Mouse (Mus musculus): ENCODE results near the gene Gm21992. TPM values are rescaled to one million over a fixed set of nuclear protein-coding genes. Genes with fewer than 3 reads are reported as not detected.

Gene Gm21992
- total RNA-seq, 1 experiment, result 40.0 TPM

DNA sequence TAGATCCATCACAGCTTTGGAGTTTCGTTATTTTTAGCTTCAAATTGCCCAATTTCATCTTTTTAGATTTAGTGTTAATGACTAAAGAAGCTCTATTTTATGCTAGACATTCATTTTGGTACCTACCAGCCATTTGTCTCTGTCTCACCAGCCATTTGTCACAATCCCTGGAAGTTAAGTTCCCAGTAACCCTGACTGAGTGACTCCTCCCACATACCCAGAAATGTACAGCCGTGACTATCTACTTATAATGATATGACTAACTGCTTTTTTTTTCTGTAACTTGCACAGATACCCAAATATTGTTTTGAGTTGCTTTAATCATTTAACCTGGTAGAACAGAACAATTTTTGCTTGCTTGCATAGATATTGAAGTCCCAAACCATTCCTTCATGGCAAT, 34.4 kb upstream of the Gm21992 start:
- Histone ChIP-seq H3K9me3 (ENCODE audit: control insufficient read depth, insufficient read depth, low read depth, low read length) (no peaks in the 10 kb centered on the region), H3K36me3 (ENCODE audit: control insufficient read depth, insufficient read depth, low read length, poor library complexity, severe bottlenecking) (no peaks in the 10 kb centered on the region), H3K4me3 (ENCODE audit: insufficient read depth in 1 of 2, low read depth in 1 of 2, low read length in 2 of 2, poor library complexity in 1 of 2, severe bottlenecking in 1 of 2) (no peak overlapping the region), H3K27ac (ENCODE audit: insufficient read depth, low read depth, low read length, poor library complexity, severe bottlenecking) (no peak overlapping the region), H3K4me1 (ENCODE audit: control insufficient read depth in 2 of 2, insufficient read depth in 2 of 2, low read length in 2 of 2, poor library complexity in 1 of 2) (peaks cover 3 to 11% of the 10 kb centered on the region in 2 experiments; a peak in 3 of 4 replicates), H3K9ac (ENCODE audit: insufficient read depth, low read depth, low read length, poor library complexity, severe bottlenecking) (no peak overlapping the region)
- TF ChIP-seq ZNF384 (IDR thresholded peaks at IDR 0.05; ENCODE audit: low read depth, low read length) (no peak), MAFK (IDR thresholded peaks at IDR 0.05; ENCODE audit: insufficient read depth, low read depth, low read length) (no peak), CHD2 (IDR thresholded peaks at IDR 0.05; ENCODE audit: low read depth, low read length) (no peak), ZC3H11A (IDR thresholded peaks at IDR 0.05; ENCODE audit: borderline replicate concordance, low read depth, low read length) (no peak), HCFC1 (IDR thresholded peaks at IDR 0.05; ENCODE audit: borderline replicate concordance, insufficient read depth, low read length) (no peak)
- in situ Hi-C loops (cut with MboI; ENCODE audit: low sequenced_read_pairs in 2 of 2, unreplicated experiment in 2 of 2), result no loop called here
- DNase-seq (ENCODE audit: low read depth, low spot score), result no peak

DNA sequence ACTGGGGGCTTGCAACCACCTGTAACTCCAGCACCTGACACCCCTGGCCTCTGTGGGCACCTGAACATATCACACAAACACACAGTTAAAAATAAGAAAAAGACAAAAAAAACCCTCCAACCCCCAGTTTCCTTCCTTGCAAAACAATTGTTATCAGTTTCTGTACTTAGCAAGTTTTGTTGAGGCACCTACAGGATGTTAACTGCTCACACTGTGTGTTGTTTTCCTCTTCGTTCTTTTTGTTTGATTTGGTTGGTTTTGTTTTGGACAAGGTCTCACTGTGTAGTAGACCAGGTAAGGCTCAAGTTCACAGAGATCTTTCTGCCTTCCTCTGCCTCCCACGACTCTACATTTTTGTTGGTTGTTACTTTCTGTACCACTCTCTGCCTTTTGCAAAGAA, 31.2 kb upstream of the Gm21992 start:
- Histone ChIP-seq H3K27ac (ENCODE audit: insufficient read depth, low read depth, low read length, poor library complexity, severe bottlenecking) (no peak overlapping the region), H3K9ac (ENCODE audit: insufficient read depth, low read depth, low read length, poor library complexity, severe bottlenecking) (no peak overlapping the region), H3K9me3 (ENCODE audit: control insufficient read depth, insufficient read depth, low read depth, low read length) (no peaks in the 10 kb centered on the region), H3K4me1 (ENCODE audit: control insufficient read depth in 2 of 2, insufficient read depth in 2 of 2, low read length in 2 of 2, poor library complexity in 1 of 2) (peaks cover 0 to 5% of the 10 kb centered on the region in 2 experiments; a peak in 1 of 4 replicates), H3K4me3 (ENCODE audit: insufficient read depth in 1 of 2, low read depth in 1 of 2, low read length in 2 of 2, poor library complexity in 1 of 2, severe bottlenecking in 1 of 2) (no peak overlapping the region), H3K36me3 (ENCODE audit: control insufficient read depth, insufficient read depth, low read length, poor library complexity, severe bottlenecking) (peaks cover under 1% of the 10 kb centered on the region; the same call in 1 of the 2 replicates)
- TF ChIP-seq MAFK (IDR thresholded peaks at IDR 0.05; ENCODE audit: insufficient read depth, low read depth, low read length) (no peak), HCFC1 (IDR thresholded peaks at IDR 0.05; ENCODE audit: borderline replicate concordance, insufficient read depth, low read length) (no peak), ZNF384 (IDR thresholded peaks at IDR 0.05; ENCODE audit: low read depth, low read length) (no peak), ZC3H11A (IDR thresholded peaks at IDR 0.05; ENCODE audit: borderline replicate concordance, low read depth, low read length) (no peak), CHD2 (IDR thresholded peaks at IDR 0.05; ENCODE audit: low read depth, low read length) (no peak)
- no peak for DNase-seq (ENCODE audit: low read depth, low spot score)
- in situ Hi-C loops (cut with MboI; ENCODE audit: low sequenced_read_pairs in 2 of 2, unreplicated experiment in 2 of 2), result no loop called here

DNA sequence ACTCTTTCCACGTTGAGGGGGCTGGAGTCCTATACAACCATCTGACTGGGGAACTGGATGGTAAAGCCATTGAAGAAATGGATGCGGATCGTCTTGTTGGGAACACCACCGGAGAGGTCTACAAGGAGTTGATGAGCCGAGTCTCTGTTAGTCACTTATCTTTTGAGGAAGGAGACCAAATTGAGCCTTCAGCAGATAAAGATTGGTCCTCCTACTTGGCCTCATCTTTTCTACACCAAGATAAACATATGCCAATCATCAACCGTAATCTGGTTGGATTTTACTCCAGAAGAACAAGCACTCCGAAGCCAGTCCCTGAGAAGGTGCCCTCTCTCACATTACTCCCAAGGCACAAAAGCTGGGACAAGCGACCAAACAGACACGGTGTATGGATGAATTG, 29.4 kb upstream of the Gm21992 start:
- no peak overlapping the region for H3K4me3 ChIP-seq (ENCODE audit: insufficient read depth in 1 of 2, low read depth in 1 of 2, low read length in 2 of 2, poor library complexity in 1 of 2, severe bottlenecking in 1 of 2)
- H3K9me3 ChIP-seq (ENCODE audit: control insufficient read depth, insufficient read depth, low read depth, low read length), result no peaks in the 10 kb centered on the region
- peaks cover 2% of the 10 kb centered on the region; the same call in 1 of the 2 replicates for H3K36me3 ChIP-seq (ENCODE audit: control insufficient read depth, insufficient read depth, low read length, poor library complexity, severe bottlenecking)
- peaks cover 4 to 6% of the 10 kb centered on the region in 2 experiments; a peak in 2 of 4 replicates for H3K4me1 ChIP-seq (ENCODE audit: control insufficient read depth in 2 of 2, insufficient read depth in 2 of 2, low read length in 2 of 2, poor library complexity in 1 of 2)
- no peak overlapping the region for H3K27ac ChIP-seq (ENCODE audit: insufficient read depth, low read depth, low read length, poor library complexity, severe bottlenecking)
- no peak overlapping the region for H3K9ac ChIP-seq (ENCODE audit: insufficient read depth, low read depth, low read length, poor library complexity, severe bottlenecking)
- TF ChIP-seq ZC3H11A (IDR thresholded peaks at IDR 0.05; ENCODE audit: borderline replicate concordance, low read depth, low read length) (no peak), HCFC1 (IDR thresholded peaks at IDR 0.05; ENCODE audit: borderline replicate concordance, insufficient read depth, low read length) (no peak), MAFK (IDR thresholded peaks at IDR 0.05; ENCODE audit: insufficient read depth, low read depth, low read length) (no peak), ZNF384 (IDR thresholded peaks at IDR 0.05; ENCODE audit: low read depth, low read length) (no peak), CHD2 (IDR thresholded peaks at IDR 0.05; ENCODE audit: low read depth, low read length) (no peak)
- in situ Hi-C loops (cut with MboI; ENCODE audit: low sequenced_read_pairs in 2 of 2, unreplicated experiment in 2 of 2), result no loop called here
- DNase-seq (ENCODE audit: low read depth, low spot score), result no peak

DNA sequence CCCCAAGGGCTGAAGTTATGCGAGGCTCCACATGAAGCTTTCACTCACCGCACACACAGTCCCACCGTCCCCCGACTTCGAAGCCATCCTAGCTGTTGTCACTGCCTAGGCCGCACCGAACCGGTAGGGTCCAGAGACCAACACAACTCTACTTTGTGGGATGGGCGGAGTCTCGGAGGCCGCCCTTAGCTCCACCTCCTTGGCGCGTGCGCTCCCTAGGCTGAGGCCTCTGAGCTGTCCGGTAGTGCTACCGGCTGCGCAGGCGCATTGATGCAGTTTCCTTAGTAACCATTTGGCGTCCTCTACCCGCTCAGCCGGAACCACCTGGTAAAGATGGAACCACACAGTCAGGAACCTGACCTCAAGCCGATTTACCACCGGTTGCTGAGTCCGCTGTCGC, 27.7 kb upstream of the Gm21992 start, which contains the start of the genes Ccs and Ccdc87:
TSS of gene Ccs (minus strand) at position 184 of the 400 bp plus-strand sequence.
TSS of gene Ccdc87 (plus strand) at position 218 of the 400 bp plus-strand sequence.
- TF ChIP-seq ZC3H11A (IDR thresholded peaks at IDR 0.05; ENCODE audit: borderline replicate concordance, low read depth, low read length) (no peak), HCFC1 (IDR thresholded peaks at IDR 0.05; ENCODE audit: borderline replicate concordance, insufficient read depth, low read length) (peak; percentile 52; the same call in 1 of the 2 replicates)
- Histone ChIP-seq H3K4me3 (ENCODE audit: insufficient read depth in 1 of 2, low read depth in 1 of 2, low read length in 2 of 2, poor library complexity in 1 of 2, severe bottlenecking in 1 of 2) (peak within 1 kb of the TSS; percentile 64 to 66), H3K36me3 (ENCODE audit: control insufficient read depth, insufficient read depth, low read length, poor library complexity, severe bottlenecking) (peaks cover 2% of the 10 kb centered on the region; the same call in 1 of the 2 replicates), H3K9ac (ENCODE audit: insufficient read depth, low read depth, low read length, poor library complexity, severe bottlenecking) (peak within 1 kb of the TSS; percentile 73), H3K27ac (ENCODE audit: insufficient read depth, low read depth, low read length, poor library complexity, severe bottlenecking) (no peak within 1 kb of the TSS), H3K4me1 (ENCODE audit: control insufficient read depth in 2 of 2, insufficient read depth in 2 of 2, low read length in 2 of 2, poor library complexity in 1 of 2) (peaks cover 6 to 7% of the 10 kb centered on the region in 2 experiments; a peak in 2 of 4 replicates), H3K9me3 (ENCODE audit: control insufficient read depth, insufficient read depth, low read depth, low read length) (no peaks in the 10 kb centered on the region)
- in situ Hi-C loops (cut with MboI; ENCODE audit: low sequenced_read_pairs in 2 of 2, unreplicated experiment in 2 of 2), result no loop called here
- DNase-seq (ENCODE audit: low read depth, low spot score), result peak; percentile 98
